Mouse (Mus musculus) olfactory bulb, adult 2 months (tissue): ENCODE measurements around the gene Mef2d.

ENCODE experiments used
- CTCF ChIP-seq: fragments of 200-500 bp; IDR thresholded peaks from 2 replicates; pipeline ENCODE4 v1.5.1; 2012; ENCODE audit warnings: low read depth, mild to moderate bottlenecking, low read length, moderate library complexity; ENCODE audit not compliant: insufficient read depth
- POLR2A ChIP-seq: fragments of 200-500 bp; IDR thresholded peaks from 2 replicates; pipeline ENCODE4 v1.6.1; 2012; ENCODE audit warnings: mild to moderate bottlenecking, low read depth, low read length, moderate library complexity; ENCODE audit not compliant: insufficient read depth

GRCm38 (mm10) chr3:88202986-88203385 is 60.8 kb downstream of the Mef2d start:
- TF ChIP-seq POLR2A = no peak
- no peak for TF ChIP-seq CTCF
